9 mouse cellular contexts compared by ENCODE assay signal in the genomic region with DNA sequence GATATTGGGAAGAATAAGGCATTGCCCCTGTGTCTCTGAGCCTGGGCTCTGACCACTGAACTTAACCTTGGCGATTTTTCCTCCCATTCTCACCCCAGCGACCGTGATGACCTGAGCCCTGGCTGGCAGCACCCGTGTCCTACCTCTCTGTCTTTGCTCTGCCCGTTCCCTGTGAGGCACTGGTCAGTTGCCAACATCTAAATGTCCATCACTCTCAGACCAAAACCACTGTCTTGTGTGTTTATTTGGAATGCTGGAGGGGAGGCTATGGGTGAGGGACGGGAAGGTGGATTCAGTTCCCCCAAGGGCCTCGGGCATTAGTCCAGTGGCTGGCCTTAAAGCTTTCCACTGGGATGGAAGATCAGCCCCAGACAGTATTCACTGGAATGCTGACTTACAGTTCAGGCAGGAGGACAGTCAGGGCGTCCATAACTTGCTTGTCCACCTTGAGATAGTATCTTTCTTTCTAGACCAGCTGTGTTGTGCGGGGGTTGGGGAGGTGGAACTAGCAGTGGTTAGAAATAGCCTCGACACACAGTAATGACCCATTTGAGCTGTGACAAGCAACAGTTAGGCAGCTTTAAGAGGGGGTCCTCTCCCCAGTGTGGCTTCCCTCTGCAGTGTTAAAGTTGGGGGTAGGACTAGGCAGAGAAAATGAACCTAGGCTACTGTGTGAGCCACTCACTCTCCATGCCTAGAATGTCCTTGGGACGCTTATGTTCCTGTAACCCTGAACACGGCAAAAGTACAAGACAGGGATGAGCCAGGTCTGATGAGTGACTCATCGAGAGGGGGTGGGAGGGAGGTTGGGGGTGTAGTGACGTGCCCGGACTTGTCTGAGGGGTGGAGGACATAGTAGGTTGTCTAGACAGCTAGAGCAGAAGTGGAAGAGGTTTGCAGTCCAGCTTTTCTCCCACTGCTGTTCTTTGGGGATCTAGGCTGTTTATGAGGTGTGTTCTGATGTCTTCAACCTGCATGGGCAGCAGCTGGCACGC. TPM values are rescaled to one million over a fixed set of nuclear protein-coding genes. Genes with fewer than 3 reads are reported as not detected.
DNase-seq lines count a peak whose midpoint lies in the region; ATAC-seq and TF ChIP-seq lines count a peak whose summit lies in the region.
"Had no signal": no experiment of that assay in that cellular context is flagged by ENCODE, and none has a peak within 500 bp of the region (broad histone marks: within the 10 kb centered on the region; RNA-seq: fewer than 3 reads in every experiment).

No protein-coding gene starts in this region.

- 70% methylated on average over 16 of the region's 16 CpGs for WGBS in embryonic facial prominence, embryonic 12.5 days
- WGBS in embryonic facial prominence, embryonic 10.5 days: 76% methylated on average over 16 of the region's 16 CpGs
- WGBS in hindbrain, embryonic 14.5 days: 78% methylated on average over 16 of the region's 16 CpGs

- no peak overlapping the region for H3K4me3 ChIP-seq in embryonic facial prominence, embryonic 12.5 days
- H3K4me3 ChIP-seq in embryonic facial prominence, embryonic 10.5 days: no peak overlapping the region
- peak overlapping the region; percentile 73 for H3K4me3 ChIP-seq in bone marrow macrophage, adult 2 months (ENCODE audit: insufficient read depth, low read length)
- peak overlapping the region; percentile 62; the same call in 1 of the 2 replicates for H3K4me3 ChIP-seq in hindbrain, embryonic 14.5 days (replicated peaks; ENCODE audit: low read length)

- no peak for ATAC-seq in embryonic facial prominence, embryonic 12.5 days (ENCODE audit: insufficient number of reproducible peaks, insufficient read depth, low FRiP score, low TSS enrichment)
- no peak for ATAC-seq in hindbrain, embryonic 14.5 days (ENCODE audit: low FRiP score)
- ATAC-seq in monocyte, adult 5-6 weeks (replicated peaks; ENCODE audit: insufficient number of reproducible peaks, low FRiP score, low TSS enrichment, poor library complexity, severe bottlenecking): no peak
- no peak for ATAC-seq in erythroid progenitor cell, adult 5-6 weeks (replicated peaks; ENCODE audit: low FRiP score, poor library complexity, severe bottlenecking)

- DNase-seq in embryonic facial prominence, embryonic 10.5 days (ENCODE audit: low spot score): no peak
- peak; percentile 37 for DNase-seq in 3T3-L1 (ENCODE audit: low read depth, low spot score)
- no peak for DNase-seq in hindbrain, embryonic 14.5 days (ENCODE audit: low spot score)
- DNase-seq in spleen, adult 12 weeks (ENCODE audit: low spot score): no peak

- no peak for TF ChIP-seq POLR2A in bone marrow macrophage, adult 2 months (IDR thresholded peaks at IDR 0.05; ENCODE audit: borderline replicate concordance, low read depth, low read length)

- H3K4me1 ChIP-seq in embryonic facial prominence, embryonic 12.5 days: peaks cover 18% of the 10 kb centered on the region
- peaks cover 29% of the 10 kb centered on the region for H3K4me1 ChIP-seq in embryonic facial prominence, embryonic 10.5 days
- H3K4me1 ChIP-seq in bone marrow macrophage, adult 2 months (ENCODE audit: control insufficient read depth, insufficient read depth, low read length): peaks cover 30% of the 10 kb centered on the region
- H3K4me1 ChIP-seq in hindbrain, embryonic 14.5 days (replicated peaks; ENCODE audit: control insufficient read depth, insufficient read depth, low read length): peaks cover 20% of the 10 kb centered on the region

- no peaks in the 10 kb centered on the region for H3K9me3 ChIP-seq in embryonic facial prominence, embryonic 12.5 days
- H3K9me3 ChIP-seq in embryonic facial prominence, embryonic 10.5 days: no peaks in the 10 kb centered on the region
- no peaks in the 10 kb centered on the region for H3K9me3 ChIP-seq in hindbrain, embryonic 14.5 days (ENCODE audit: control insufficient read depth, low read length)
- H3K9me3 ChIP-seq: lung, embryonic 15.5 days had no signal

- H3K4me2 ChIP-seq in embryonic facial prominence, embryonic 12.5 days (replicated peaks): peak overlapping the region; percentile 97; the same call in 1 of the 2 replicates
- H3K4me2 ChIP-seq in hindbrain, embryonic 14.5 days (replicated peaks): peak overlapping the region; percentile 68

- H3K36me3 ChIP-seq in embryonic facial prominence, embryonic 12.5 days: no peaks in the 10 kb centered on the region
- no peaks in the 10 kb centered on the region for H3K36me3 ChIP-seq in embryonic facial prominence, embryonic 10.5 days (replicated peaks)
- H3K36me3 ChIP-seq in hindbrain, embryonic 14.5 days (replicated peaks; ENCODE audit: control insufficient read depth, insufficient read depth): no peaks in the 10 kb centered on the region
- H3K36me3 ChIP-seq: lung, embryonic 15.5 days had no signal

- peaks cover 12% of the 10 kb centered on the region for H3K27me3 ChIP-seq in embryonic facial prominence, embryonic 12.5 days
- H3K27me3 ChIP-seq in embryonic facial prominence, embryonic 10.5 days (replicated peaks; ENCODE audit: low read depth, poor library complexity, severe bottlenecking): peaks cover 44% of the 10 kb centered on the region
- no peaks in the 10 kb centered on the region for H3K27me3 ChIP-seq in hindbrain, embryonic 14.5 days (ENCODE audit: control insufficient read depth, insufficient read depth, low read length)

- H3K27ac ChIP-seq in embryonic facial prominence, embryonic 12.5 days: no peak overlapping the region
- no peak overlapping the region for H3K27ac ChIP-seq in embryonic facial prominence, embryonic 10.5 days (replicated peaks)
- peak overlapping the region; percentile 68 for H3K27ac ChIP-seq in bone marrow macrophage, adult 2 months (ENCODE audit: insufficient read depth, low read depth, low read length)
- no peak overlapping the region for H3K27ac ChIP-seq in hindbrain, embryonic 14.5 days
- H3K27ac ChIP-seq: lung, embryonic 15.5 days had no signal

- H3K9ac ChIP-seq in embryonic facial prominence, embryonic 12.5 days: peak overlapping the region; percentile 77; the same call in 1 of the 2 replicates
- H3K9ac ChIP-seq in hindbrain, embryonic 14.5 days: peak overlapping the region; percentile 87
- H3K9ac ChIP-seq: lung, embryonic 15.5 days had no signal

- no peak for TF ChIP-seq CTCF in bone marrow macrophage, adult 2 months (IDR thresholded peaks at IDR 0.05; ENCODE audit: low read depth, low read length)

RNA-seq across cellular contexts. Expression of a gene that starts 2.4 kb away (rescaled TPM):
- 12.2 and 15.2 TPM in 2 replicates for polyA plus RNA-seq in embryonic facial prominence, embryonic 12.5 days (2016; fragmentation: Nextera tagmentation; extraction: Ambion mirVana)
- 1.5 and 1.8 TPM in 2 replicates for polyA plus RNA-seq in embryonic facial prominence, embryonic 10.5 days (2016; fragmentation: Nextera tagmentation; extraction: Ambion mirVana)
- 1.0 and 1.6 TPM in 2 replicates for polyA plus RNA-seq in bone marrow macrophage, adult 2 months (2012; ENCODE audit: insufficient read depth, insufficient read length, missing spikeins)
- 9.0 and 10.3 TPM in 2 replicates for polyA plus RNA-seq in hindbrain, embryonic 14.5 days (2014; fragmentation: Nextera tagmentation; extraction: Ambion mirVana)
- total RNA-seq in monocyte, adult 5-6 weeks (2017): 0.21 to 0.68 TPM (median 0.48 TPM) in 3 replicates
- total RNA-seq in erythroid progenitor cell, adult 5-6 weeks (2015; ENCODE audit: low replicate concordance): not detected in 2 replicates
- total RNA-seq in erythroid progenitor cell, adult 5-6 weeks (2017; ENCODE audit: low replicate concordance): not detected in 2 replicates

RNA-seq across cellular contexts. Expression of a gene that starts 8.0 kb away (rescaled TPM):
- 135 and 136 TPM in 2 replicates for polyA plus RNA-seq in embryonic facial prominence, embryonic 12.5 days (2016; fragmentation: Nextera tagmentation; extraction: Ambion mirVana)
- 158 and 167 TPM in 2 replicates for polyA plus RNA-seq in embryonic facial prominence, embryonic 10.5 days (2016; fragmentation: Nextera tagmentation; extraction: Ambion mirVana)
- polyA plus RNA-seq in bone marrow macrophage, adult 2 months (2012; ENCODE audit: insufficient read depth, insufficient read length, missing spikeins): 99.3 and 107 TPM in 2 replicates
- 164 and 169 TPM in 2 replicates for polyA plus RNA-seq in hindbrain, embryonic 14.5 days (2014; fragmentation: Nextera tagmentation; extraction: Ambion mirVana)
- 131 to 171 TPM (median 143 TPM) in 3 replicates for total RNA-seq in monocyte, adult 5-6 weeks (2017)
- 44.9 and 65.6 TPM in 2 replicates for total RNA-seq in erythroid progenitor cell, adult 5-6 weeks (2015; ENCODE audit: low replicate concordance)
- 37.0 and 57.2 TPM in 2 replicates for total RNA-seq in erythroid progenitor cell, adult 5-6 weeks (2017; ENCODE audit: low replicate concordance)

RNA-seq across cellular contexts. Expression of a gene that starts 27.6 kb away (rescaled TPM):
- 38.2 and 40.8 TPM in 2 replicates for polyA plus RNA-seq in embryonic facial prominence, embryonic 12.5 days (2016; fragmentation: Nextera tagmentation; extraction: Ambion mirVana)
- 19.3 and 20.0 TPM in 2 replicates for polyA plus RNA-seq in embryonic facial prominence, embryonic 10.5 days (2016; fragmentation: Nextera tagmentation; extraction: Ambion mirVana)
- polyA plus RNA-seq in bone marrow macrophage, adult 2 months (2012; ENCODE audit: insufficient read depth, insufficient read length, missing spikeins): 39.9 and 48.7 TPM in 2 replicates
- polyA plus RNA-seq in hindbrain, embryonic 14.5 days (2014; fragmentation: Nextera tagmentation; extraction: Ambion mirVana): 44.9 and 46.1 TPM in 2 replicates
- 14.3 to 35.4 TPM (median 16.5 TPM) in 3 replicates for total RNA-seq in monocyte, adult 5-6 weeks (2017)
- total RNA-seq in erythroid progenitor cell, adult 5-6 weeks (2015; ENCODE audit: low replicate concordance): 0.84 and 2.9 TPM in 2 replicates
- 3.2 and 6.6 TPM in 2 replicates for total RNA-seq in erythroid progenitor cell, adult 5-6 weeks (2017; ENCODE audit: low replicate concordance)

RNA-seq across cellular contexts. Expression of a gene that starts 38.0 kb away (rescaled TPM):
- 2.2 and 2.5 TPM in 2 replicates for polyA plus RNA-seq in embryonic facial prominence, embryonic 12.5 days (2016; fragmentation: Nextera tagmentation; extraction: Ambion mirVana)
- 0.53 and 0.79 TPM in 2 replicates for polyA plus RNA-seq in embryonic facial prominence, embryonic 10.5 days (2016; fragmentation: Nextera tagmentation; extraction: Ambion mirVana)
- polyA plus RNA-seq in bone marrow macrophage, adult 2 months (2012; ENCODE audit: insufficient read depth, insufficient read length, missing spikeins): 1.3 and 1.4 TPM in 2 replicates
- 8.8 and 9.3 TPM in 2 replicates for polyA plus RNA-seq in hindbrain, embryonic 14.5 days (2014; fragmentation: Nextera tagmentation; extraction: Ambion mirVana)
- 0.10 to 0.86 TPM in 2 of 3 replicates, not detected in the other for total RNA-seq in monocyte, adult 5-6 weeks (2017)
- total RNA-seq in erythroid progenitor cell, adult 5-6 weeks (2015; ENCODE audit: low replicate concordance): not detected in 2 replicates
- not detected in 2 replicates for total RNA-seq in erythroid progenitor cell, adult 5-6 weeks (2017; ENCODE audit: low replicate concordance)

RNA-seq across cellular contexts. Expression of a gene that starts 43.4 kb away (rescaled TPM):
- polyA plus RNA-seq in embryonic facial prominence, embryonic 12.5 days (2016; fragmentation: Nextera tagmentation; extraction: Ambion mirVana): 11.3 and 16.1 TPM in 2 replicates
- polyA plus RNA-seq in embryonic facial prominence, embryonic 10.5 days (2016; fragmentation: Nextera tagmentation; extraction: Ambion mirVana): 5.8 and 7.4 TPM in 2 replicates
- 0.64 and 1.9 TPM in 2 replicates for polyA plus RNA-seq in bone marrow macrophage, adult 2 months (2012; ENCODE audit: insufficient read depth, insufficient read length, missing spikeins)
- 2.7 and 2.9 TPM in 2 replicates for polyA plus RNA-seq in hindbrain, embryonic 14.5 days (2014; fragmentation: Nextera tagmentation; extraction: Ambion mirVana)
- total RNA-seq in monocyte, adult 5-6 weeks (2017): not detected in 3 replicates
- total RNA-seq in erythroid progenitor cell, adult 5-6 weeks (2015; ENCODE audit: low replicate concordance): not detected in 2 replicates
- total RNA-seq in erythroid progenitor cell, adult 5-6 weeks (2017; ENCODE audit: low replicate concordance): not detected in 2 replicates

Comparison
In these comparisons a context has a peak if more than half of its experiments do, and no peak if none do; other contexts are left out.
1. H3K4me3 ChIP-seq: peak in bone marrow macrophage, adult 2 months (single experiment) and hindbrain, embryonic 14.5 days (single experiment); none in embryonic facial prominence, embryonic 12.5 days (single experiment) and embryonic facial prominence, embryonic 10.5 days (single experiment).